Mouse (Mus musculus): ENCODE data around the gene Isl1. TPM values are rescaled to one million over a fixed set of nuclear protein-coding genes. Genes with fewer than 3 reads are reported as not detected.

Gene Isl1
- polyA plus RNA-seq, 2 experiments, result 1.7 to 4.4 TPM

- no peak overlapping the region for H3K9ac ChIP-seq (ENCODE audit: low read depth, low read length, severe bottlenecking)
- no peak overlapping the region for H3K4me2 ChIP-seq (replicated peaks; ENCODE audit: low read depth, low read length, severe bottlenecking)
- TF ChIP-seq POLR2A (IDR thresholded peaks at IDR 0.05; ENCODE audit: borderline replicate concordance, extremely low read depth, insufficient read depth, insufficient read length), result no peak
- peaks cover 95% of the 10 kb centered on the region for H3K27me3 ChIP-seq (ENCODE audit: control insufficient read depth, insufficient read depth, low read length)
- no peak overlapping the region for H3K4me3 ChIP-seq (replicated peaks; ENCODE audit: low read length)
- H3K36me3 ChIP-seq (ENCODE audit: control insufficient read depth, insufficient read depth, low read length), result no peaks in the 10 kb centered on the region
- no peak overlapping the region for H3K27ac ChIP-seq (replicated peaks; ENCODE audit: low read depth, low read length)
- 26% methylated on average over 7 of the region's 7 CpGs for WGBS
- ATAC-seq (ENCODE audit: low FRiP score, low read depth) (no peak), DNase-seq (ENCODE audit: low spot score) (no peak)
- H3K9me3 ChIP-seq (ENCODE audit: control insufficient read depth, low read length), result no peaks in the 10 kb centered on the region
- 0 out of 2 replicates have a peak, but pooled peaks cover 6% of the 10 kb centered on the region for H3K4me1 ChIP-seq (ENCODE audit: control insufficient read depth, insufficient read depth, low read length)
Observed at GRCm38 (mm10) chr13:116299241-116299640, 10.2 kb downstream of the Isl1 start.

- Histone ChIP-seq H3K4me3 (replicated peaks; ENCODE audit: low read length) (no peak overlapping the region), H3K27me3 (ENCODE audit: control insufficient read depth, insufficient read depth, low read length) (peaks cover 95% of the 10 kb centered on the region), H3K36me3 (ENCODE audit: control insufficient read depth, insufficient read depth, low read length) (no peaks in the 10 kb centered on the region), H3K4me1 (ENCODE audit: control insufficient read depth, insufficient read depth, low read length) (0 out of 2 replicates have a peak, but pooled peaks cover 6% of the 10 kb centered on the region), H3K27ac (replicated peaks; ENCODE audit: low read depth, low read length) (no peak overlapping the region), H3K4me2 (replicated peaks; ENCODE audit: low read depth, low read length, severe bottlenecking) (no peak overlapping the region), H3K9ac (ENCODE audit: low read depth, low read length, severe bottlenecking) (no peak overlapping the region), H3K9me3 (ENCODE audit: control insufficient read depth, low read length) (no peaks in the 10 kb centered on the region)
- 16% methylated on average over 13 of the region's 13 CpGs for WGBS
- no peak for TF ChIP-seq POLR2A (IDR thresholded peaks at IDR 0.05; ENCODE audit: borderline replicate concordance, extremely low read depth, insufficient read depth, insufficient read length)
- DNase-seq (ENCODE audit: low spot score), result no peak
- ATAC-seq (ENCODE audit: low FRiP score, low read depth), result no peak
Observed at GRCm38 (mm10) chr13:116298641-116299170, 10.8 kb downstream of the Isl1 start.

GRCm38 (mm10) chr13:116298001-116298400 lies 11.5 kb downstream of the Isl1 start:
- no peak overlapping the region for H3K4me3 ChIP-seq (replicated peaks; ENCODE audit: low read length)
- ATAC-seq (ENCODE audit: low FRiP score, low read depth) (no peak), DNase-seq (ENCODE audit: low spot score) (no peak)
- H3K9me3 ChIP-seq (ENCODE audit: control insufficient read depth, low read length), result no peaks in the 10 kb centered on the region
- H3K36me3 ChIP-seq (ENCODE audit: control insufficient read depth, insufficient read depth, low read length), result no peaks in the 10 kb centered on the region
- TF ChIP-seq POLR2A (IDR thresholded peaks at IDR 0.05; ENCODE audit: borderline replicate concordance, extremely low read depth, insufficient read depth, insufficient read length), result no peak
- H3K27me3 ChIP-seq (ENCODE audit: control insufficient read depth, insufficient read depth, low read length), result peaks cover 94% of the 10 kb centered on the region
- no peak overlapping the region for H3K9ac ChIP-seq (ENCODE audit: low read depth, low read length, severe bottlenecking)
- H3K4me2 ChIP-seq (replicated peaks; ENCODE audit: low read depth, low read length, severe bottlenecking), result peak overlapping the region; percentile 23
- WGBS, result 5% methylated on average over 8 of the region's 8 CpGs
- 0 out of 2 replicates have a peak, but pooled peaks cover 6% of the 10 kb centered on the region for H3K4me1 ChIP-seq (ENCODE audit: control insufficient read depth, insufficient read depth, low read length)
- no peak overlapping the region for H3K27ac ChIP-seq (replicated peaks; ENCODE audit: low read depth, low read length)

GRCm38 (mm10) chr13:116297048-116297811 lies 12.3 kb downstream of the Isl1 start:
- H3K4me2 ChIP-seq (replicated peaks; ENCODE audit: low read depth, low read length, severe bottlenecking), result peak overlapping the region; percentile 23
- DNase-seq (ENCODE audit: low spot score) (no peak), ATAC-seq (ENCODE audit: low FRiP score, low read depth) (peak; percentile 53; the same call in 1 of the 2 replicates)
- H3K27ac ChIP-seq (replicated peaks; ENCODE audit: low read depth, low read length), result no peak overlapping the region
- H3K4me1 ChIP-seq (ENCODE audit: control insufficient read depth, insufficient read depth, low read length), result 0 out of 2 replicates have a peak, but pooled peaks cover 6% of the 10 kb centered on the region
- no peaks in the 10 kb centered on the region for H3K9me3 ChIP-seq (ENCODE audit: control insufficient read depth, low read length)
- no peaks in the 10 kb centered on the region for H3K36me3 ChIP-seq (ENCODE audit: control insufficient read depth, insufficient read depth, low read length)
- 2% methylated on average over 33 of the region's 33 CpGs for WGBS
- peaks cover 94% of the 10 kb centered on the region for H3K27me3 ChIP-seq (ENCODE audit: control insufficient read depth, insufficient read depth, low read length)
- no peak for TF ChIP-seq POLR2A (IDR thresholded peaks at IDR 0.05; ENCODE audit: borderline replicate concordance, extremely low read depth, insufficient read depth, insufficient read length)
- H3K4me3 ChIP-seq (replicated peaks; ENCODE audit: low read length), result peak overlapping the region; percentile 16
- no peak overlapping the region for H3K9ac ChIP-seq (ENCODE audit: low read depth, low read length, severe bottlenecking)

- Histone ChIP-seq H3K27me3 (ENCODE audit: control insufficient read depth, insufficient read depth, low read length) (peaks cover 76% of the 10 kb centered on the region), H3K9me3 (ENCODE audit: control insufficient read depth, low read length) (no peaks in the 10 kb centered on the region), H3K27ac (replicated peaks; ENCODE audit: low read depth, low read length) (no peak overlapping the region), H3K4me1 (ENCODE audit: control insufficient read depth, insufficient read depth, low read length) (0 out of 2 replicates have a peak, but pooled peaks cover 6% of the 10 kb centered on the region), H3K9ac (ENCODE audit: low read depth, low read length, severe bottlenecking) (no peak overlapping the region), H3K4me2 (replicated peaks; ENCODE audit: low read depth, low read length, severe bottlenecking) (no peak overlapping the region), H3K4me3 (replicated peaks; ENCODE audit: low read length) (no peak overlapping the region), H3K36me3 (ENCODE audit: control insufficient read depth, insufficient read depth, low read length) (no peaks in the 10 kb centered on the region)
- no peak for ATAC-seq (ENCODE audit: low FRiP score, low read depth)
- 18% methylated on average over 4 of the region's 4 CpGs for WGBS
- DNase-seq (ENCODE audit: low spot score), result no peak
- no peak for TF ChIP-seq POLR2A (IDR thresholded peaks at IDR 0.05; ENCODE audit: borderline replicate concordance, extremely low read depth, insufficient read depth, insufficient read length)
Observed at GRCm38 (mm10) chr13:116295401-116295800, 14.1 kb downstream of the Isl1 start.

All from limb, embryonic 14.5 days (tissue).